Mouse (Mus musculus) forebrain, embryonic 15.5 days (tissue): ENCODE results near the gene Gm4778. TPM values are rescaled to one million over a fixed set of nuclear protein-coding genes. Genes with fewer than 3 reads are reported as not detected.
"Not testable (repeated sequence)": the region's sequence is repeated elsewhere in the genome, so short reads cannot be mapped to it uniquely, and the experiment has no call there.

Source experiments
- ATAC-seq: fragments of 200-750 bp; cut with Nextera tagmentation; replicated peaks from 2 replicates; pipeline ENCODE4 v1.8.0; 2017; ENCODE audit warnings: mild to moderate bottlenecking, moderate TSS enrichment, moderate library complexity
- H3K27ac ChIP-seq: fragments of 300-500 bp; sonication (generic); replicated peaks from 2 replicates; pipeline ENCODE4 v1.5.1; 2015; ENCODE audit warnings: mild to moderate bottlenecking, inconsistent platforms
- H3K27me3 ChIP-seq: fragments of 300-500 bp; sonication (generic); 2 replicates; pipeline ENCODE4 v1.6.1; 2015; ENCODE audit warnings: inconsistent platforms
- H3K36me3 ChIP-seq: fragments of 300-500 bp; sonication (generic); 2 replicates; pipeline ENCODE4 v1.6.1; 2015; ENCODE audit warnings: mild to moderate bottlenecking, inconsistent platforms
- H3K4me1 ChIP-seq: fragments of 300-500 bp; sonication (generic); 2 replicates; pipeline ENCODE4 v1.6.1; 2015; ENCODE audit warnings: inconsistent platforms
- H3K4me2 ChIP-seq: fragments of 300-500 bp; sonication (generic); replicated peaks from 2 replicates; pipeline ENCODE4 v1.6.1; 2015; ENCODE audit warnings: mild to moderate bottlenecking, inconsistent platforms
- H3K4me3 ChIP-seq: fragments of 300-500 bp; sonication (generic); 2 replicates; pipeline ENCODE4 v1.5.1; 2015; ENCODE audit warnings: mild to moderate bottlenecking, inconsistent platforms
- H3K9ac ChIP-seq: fragments of 300-500 bp; sonication (generic); replicated peaks from 2 replicates; pipeline ENCODE4 v1.6.1; 2015; ENCODE audit warnings: mild to moderate bottlenecking, inconsistent platforms
- H3K9me3 ChIP-seq: fragments of 300-500 bp; sonication (generic); 2 replicates; pipeline ENCODE4 v1.6.1; 2016; ENCODE audit warnings: inconsistent platforms
- WGBS: fragments of 180-500 bp; shearing (Covaris S2); methylation state at CpG from one replicate; pipeline ENCODE4 v1.1.7; 2015; ENCODE audit warnings: mixed read lengths; 5-methylcytosine and 5-hydroxymethylcytosine counted together
- polyA plus RNA-seq: library from polyadenylated mRNA; unstranded; fragments of >200 nt; fragmentation: Nextera tagmentation; extraction: Ambion mirVana; gene quantifications from 2 replicates; pipeline ENCODE4 v1.2.1, GENCODE M21; 2015

The Gm4778 gene
- polyA plus RNA-seq = not detected in 2 replicates

DNA sequence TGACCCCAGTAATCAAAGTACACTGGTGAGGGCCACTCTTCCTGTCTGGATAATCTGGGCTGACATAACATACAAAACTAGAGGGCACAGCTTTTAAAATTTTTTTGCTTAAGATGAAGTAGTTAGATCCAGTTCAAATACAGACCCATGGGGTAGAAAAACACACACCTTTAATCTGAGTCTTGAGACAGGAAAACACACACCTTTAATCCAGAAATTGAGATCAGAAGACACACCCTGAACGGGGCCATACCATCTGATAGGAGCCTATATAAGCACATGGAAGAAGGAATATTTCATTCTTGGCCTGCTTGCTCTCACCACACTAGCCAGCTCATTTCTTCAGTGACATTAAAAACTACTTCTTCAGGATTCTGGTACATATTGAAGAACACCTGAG lies at the start of gene Gm4778:
Gm4778 (plus strand) TSS at position 301 of the 400 bp plus-strand sequence.
- H3K27ac ChIP-seq, H3K4me1 ChIP-seq, H3K9me3 ChIP-seq, H3K9ac ChIP-seq, H3K4me2 ChIP-seq, H3K27me3 ChIP-seq, H3K4me3 ChIP-seq, H3K36me3 ChIP-seq, ATAC-seq: not testable (repeated sequence)
- 88% methylated on average over 1 of the region's 1 CpGs for WGBS

DNA sequence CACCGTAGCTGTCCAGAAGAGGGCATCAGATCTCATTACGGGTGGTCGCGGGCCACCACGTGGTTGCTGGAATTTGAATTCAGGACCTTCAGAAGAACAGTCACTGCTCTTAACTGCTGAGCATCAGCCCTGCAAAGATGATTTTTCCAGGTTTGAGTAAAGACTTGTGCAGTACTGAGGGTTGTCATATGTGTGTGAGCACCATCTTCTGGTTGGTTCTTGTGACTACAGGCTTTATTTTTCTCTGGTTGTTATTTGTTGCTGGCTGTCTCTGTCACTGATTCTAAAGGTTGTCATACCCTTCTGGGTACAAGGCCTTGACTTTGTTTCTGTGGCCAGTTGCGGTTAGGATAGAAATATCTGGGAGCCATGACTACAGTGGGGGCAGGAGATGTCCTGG lies 3.2 kb upstream of the Gm4778 start:
- Histone ChIP-seq H3K9ac (no peak overlapping the region), H3K4me3 (no peak overlapping the region), H3K36me3 (no peaks in the 10 kb centered on the region), H3K27me3 (no peaks in the 10 kb centered on the region), H3K9me3 (no peaks in the 10 kb centered on the region), H3K4me2 (no peak overlapping the region), H3K27ac (no peak overlapping the region), H3K4me1 (no peaks in the 10 kb centered on the region)
- peak; percentile 66; the same call in 1 of the 2 replicates for ATAC-seq
- 56% methylated on average over 6 of the region's 6 CpGs for WGBS

DNA sequence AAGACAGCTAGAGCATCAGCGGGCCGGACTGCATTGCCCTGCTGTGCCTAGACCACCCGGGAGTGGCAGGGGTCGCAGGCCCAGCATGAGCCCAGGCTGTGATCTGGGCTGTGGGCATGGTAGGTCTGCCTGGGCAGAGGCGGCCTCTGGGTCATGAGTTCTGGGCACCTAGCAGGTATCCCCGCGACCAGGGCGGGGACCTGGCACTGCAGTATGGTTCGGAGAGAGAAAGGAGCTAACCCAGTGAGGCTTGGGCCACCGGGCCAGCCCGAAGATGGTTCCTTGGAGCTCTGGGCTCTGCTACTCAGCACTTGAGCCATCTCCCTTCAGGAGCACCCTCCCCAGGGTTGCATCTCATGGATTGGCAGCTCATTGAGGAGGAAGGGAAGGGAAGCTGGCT lies 12.2 kb downstream of the Gm4778 start:
- Histone ChIP-seq H3K9me3 (no peaks in the 10 kb centered on the region), H3K4me1 (no peaks in the 10 kb centered on the region), H3K9ac (no peak overlapping the region), H3K4me2 (no peak overlapping the region), H3K27ac (no peak overlapping the region), H3K4me3 (no peak overlapping the region), H3K27me3 (no peaks in the 10 kb centered on the region), H3K36me3 (no peaks in the 10 kb centered on the region)
- 90% methylated on average over 11 of the region's 11 CpGs for WGBS
- ATAC-seq = no peak

DNA sequence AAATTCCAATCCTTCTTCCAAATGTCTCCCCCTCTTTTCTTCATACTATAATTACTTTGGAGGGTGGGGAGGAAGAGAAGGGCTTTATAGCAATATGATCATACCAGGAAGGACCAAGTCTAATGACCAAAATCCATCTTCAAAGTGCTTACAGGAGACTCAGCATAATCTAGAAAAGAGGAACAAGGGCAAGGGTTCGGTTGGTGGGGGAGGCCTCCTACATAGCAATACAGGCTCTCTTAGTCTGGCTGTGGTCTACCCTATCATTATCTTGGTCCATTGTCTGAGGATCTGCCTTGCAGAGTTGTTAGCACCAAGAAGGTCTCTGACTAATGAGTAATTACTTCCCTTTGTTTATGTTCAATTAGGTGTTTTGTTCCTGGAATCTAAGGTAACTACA lies 41.6 kb downstream of the Gm4778 start:
- H3K4me3 ChIP-seq = no peak overlapping the region
- H3K27ac ChIP-seq = no peak overlapping the region
- H3K36me3 ChIP-seq = no peaks in the 10 kb centered on the region
- H3K9ac ChIP-seq = no peak overlapping the region
- H3K9me3 ChIP-seq = no peaks in the 10 kb centered on the region
- peaks cover 6% of the 10 kb centered on the region; the same call in 1 of the 2 replicates for H3K4me1 ChIP-seq
- no peak overlapping the region for H3K4me2 ChIP-seq
- WGBS = 57% methylated on average over 1 of the region's 1 CpGs
- ATAC-seq = no peak
- H3K27me3 ChIP-seq = no peaks in the 10 kb centered on the region

DNA sequence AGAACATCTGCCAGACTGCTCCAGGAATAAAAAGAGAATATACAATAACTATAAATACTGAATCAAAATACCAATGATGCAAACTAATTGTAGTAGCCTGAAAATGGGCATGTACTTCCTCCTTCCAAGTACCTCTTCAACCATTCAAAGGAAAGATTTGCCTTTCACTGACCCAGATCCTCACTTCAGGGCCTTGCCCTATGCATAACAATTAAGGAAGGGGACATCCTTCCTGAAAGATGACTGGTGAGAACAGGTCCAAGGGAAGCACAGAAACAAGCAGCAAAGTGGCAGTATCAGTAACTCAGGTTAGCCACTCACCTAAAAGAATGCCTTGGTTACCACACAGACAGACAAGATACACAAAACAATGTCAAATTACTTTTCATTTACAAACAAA lies 43.1 kb downstream of the Gm4778 start:
- H3K4me2 ChIP-seq = no peak overlapping the region
- no peaks in the 10 kb centered on the region for H3K9me3 ChIP-seq
- no peak overlapping the region for H3K27ac ChIP-seq
- no peaks in the 10 kb centered on the region for H3K36me3 ChIP-seq
- H3K27me3 ChIP-seq = no peaks in the 10 kb centered on the region
- H3K9ac ChIP-seq = no peak overlapping the region
- ATAC-seq = no peak
- peaks cover 18% of the 10 kb centered on the region; the same call in 1 of the 2 replicates for H3K4me1 ChIP-seq
- H3K4me3 ChIP-seq = no peak overlapping the region

DNA sequence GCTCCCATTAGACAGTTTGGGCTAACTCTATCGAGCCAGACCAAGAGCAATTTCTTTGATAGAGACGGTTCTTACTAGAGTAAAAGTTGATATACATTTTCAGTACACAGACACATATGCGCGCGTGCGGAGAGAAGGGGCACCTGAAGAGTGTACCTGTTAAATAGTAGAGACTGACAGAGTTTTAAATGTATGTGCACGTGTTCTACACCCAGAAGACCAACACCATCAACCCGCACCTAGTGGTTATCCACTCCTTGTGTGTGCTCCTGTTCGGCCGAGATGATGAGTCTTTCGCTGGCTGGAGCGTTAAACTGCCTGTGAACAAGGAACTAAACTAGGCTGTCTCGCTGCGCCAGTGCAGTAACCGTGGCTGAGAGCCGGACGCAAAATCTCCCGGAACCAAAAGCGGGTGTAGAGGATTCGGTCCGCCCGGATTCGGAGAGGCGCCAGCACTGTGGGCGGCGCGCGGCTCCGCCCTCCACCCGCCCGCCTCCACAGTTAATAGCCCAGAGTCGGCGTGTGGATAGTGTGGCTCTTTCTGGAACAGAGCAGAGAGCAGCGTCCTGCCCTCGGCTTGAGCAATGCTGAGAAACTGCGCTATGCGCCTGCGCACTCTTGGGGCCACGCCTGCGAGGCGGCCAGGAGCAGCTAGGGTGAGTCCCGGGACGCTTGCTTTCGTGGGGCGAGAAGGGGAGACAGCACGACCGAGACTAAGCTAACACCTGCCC lies 46.0 kb downstream of the Gm4778 start, which contains the start of gene Them4:
Them4 (plus strand) TSS at position 457 of the 731 bp plus-strand sequence.
- Histone ChIP-seq H3K9ac (peak within 1 kb of the TSS; percentile 60), H3K36me3 (no peaks in the 10 kb centered on the region), H3K27me3 (no peaks in the 10 kb centered on the region), H3K4me2 (peak within 1 kb of the TSS; percentile 63), H3K4me3 (peak within 1 kb of the TSS; percentile 58), H3K9me3 (no peaks in the 10 kb centered on the region), H3K4me1 (peaks cover 18% of the 10 kb centered on the region; the same call in 1 of the 2 replicates), H3K27ac (peak within 1 kb of the TSS; percentile 74)
- WGBS = 2% methylated on average over 47 of the region's 47 CpGs
- ATAC-seq = peak; percentile 99

DNA sequence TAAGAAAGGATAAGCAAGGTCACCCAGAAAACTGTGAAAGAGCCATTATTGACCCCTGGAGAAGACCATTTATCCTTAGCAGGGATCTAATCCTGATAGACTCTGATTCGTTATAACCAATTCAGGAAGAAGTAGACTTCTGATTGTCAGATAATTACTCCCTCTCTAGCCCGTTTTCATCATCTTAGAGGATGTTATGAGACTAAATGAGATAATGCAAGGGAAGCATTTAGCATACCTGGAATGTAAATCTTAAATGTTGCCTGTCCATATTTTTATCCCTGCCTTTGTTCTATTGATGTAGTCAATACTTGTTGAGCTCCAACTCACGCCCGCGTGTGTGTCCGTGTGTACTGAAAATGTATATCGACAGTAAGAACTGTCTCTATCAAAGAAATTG lies 46.7 kb downstream of the Gm4778 start:
- ATAC-seq = peak; percentile 7; the same call in 1 of the 2 replicates
- Histone ChIP-seq H3K27me3 (no peaks in the 10 kb centered on the region), H3K4me1 (peaks cover 18% of the 10 kb centered on the region; the same call in 1 of the 2 replicates), H3K4me3 (peak overlapping the region; percentile 58), H3K36me3 (no peaks in the 10 kb centered on the region), H3K9ac (peak overlapping the region; percentile 60), H3K9me3 (no peaks in the 10 kb centered on the region), H3K27ac (peak overlapping the region; percentile 74), H3K4me2 (peak overlapping the region; percentile 63)
- WGBS = 48% methylated on average over 7 of the region's 7 CpGs

DNA sequence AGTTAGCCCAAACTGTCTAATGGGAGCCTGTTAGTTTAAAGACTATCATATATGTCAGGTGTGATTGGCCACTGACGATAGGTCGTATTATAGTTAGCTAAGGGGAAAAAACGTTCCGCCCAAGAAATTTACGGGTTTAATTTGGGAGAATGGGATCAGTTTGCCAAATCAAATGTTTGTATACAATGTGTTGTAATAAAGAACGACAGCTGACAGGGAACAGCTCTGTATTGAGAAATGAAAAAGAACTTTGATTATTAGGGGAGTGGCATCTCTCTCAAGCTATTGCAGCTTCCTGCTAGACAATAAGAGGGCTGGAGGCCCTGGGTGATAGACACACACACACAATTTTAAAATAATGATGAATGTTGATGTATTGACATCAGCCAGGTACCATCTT lies 47.1 kb downstream of the Gm4778 start:
- Histone ChIP-seq H3K27ac (no peak overlapping the region), H3K27me3 (no peaks in the 10 kb centered on the region), H3K4me1 (peaks cover 18% of the 10 kb centered on the region; the same call in 1 of the 2 replicates), H3K36me3 (no peaks in the 10 kb centered on the region), H3K9ac (peak overlapping the region; percentile 60), H3K9me3 (no peaks in the 10 kb centered on the region), H3K4me3 (peak overlapping the region; percentile 58), H3K4me2 (peak overlapping the region; percentile 63)
- no peak for ATAC-seq
- WGBS = 79% methylated on average over 6 of the region's 6 CpGs

DNA sequence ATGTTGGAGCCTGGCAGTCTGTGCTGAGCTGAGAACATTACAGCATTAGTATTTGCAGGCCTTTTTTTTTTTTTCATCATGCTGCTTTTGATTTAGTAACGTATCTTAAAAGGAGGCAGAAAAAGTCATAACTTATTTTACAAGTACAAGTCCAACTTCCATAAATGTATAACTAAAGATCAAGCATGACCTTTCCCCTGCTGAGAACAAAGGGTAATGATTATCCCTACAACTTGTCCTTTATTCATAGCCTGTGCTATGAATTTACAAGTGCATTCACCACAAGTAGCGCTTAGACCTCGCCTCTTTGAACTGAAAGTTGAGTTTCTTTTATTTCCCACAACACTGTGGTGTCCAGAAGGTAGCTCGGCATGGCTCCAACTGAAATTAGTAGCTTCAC lies 47.5 kb downstream of the Gm4778 start:
- no peak overlapping the region for H3K9ac ChIP-seq
- 0 out of 2 replicates have a peak overlapping the region, but pooled peaks have one; percentile 63 for H3K4me2 ChIP-seq
- no peak for ATAC-seq
- peaks cover 18% of the 10 kb centered on the region; the same call in 1 of the 2 replicates for H3K4me1 ChIP-seq
- no peaks in the 10 kb centered on the region for H3K27me3 ChIP-seq
- no peaks in the 10 kb centered on the region for H3K9me3 ChIP-seq
- WGBS = 84% methylated on average over 4 of the region's 4 CpGs
- H3K4me3 ChIP-seq = peak overlapping the region; percentile 58
- H3K36me3 ChIP-seq = no peaks in the 10 kb centered on the region
- H3K27ac ChIP-seq = no peak overlapping the region

Other genes starting within 250 kb of the Gm4778 start
- gene Gm9125, start 209.2 kb upstream of the Gm4778 start, polyA plus RNA-seq = not detected in 2 replicates
- gene Gm10697, start 191.4 kb upstream of the Gm4778 start, polyA plus RNA-seq = not detected in 2 replicates
- gene Gm10696, start 85.8 kb upstream of the Gm4778 start, polyA plus RNA-seq = not detected in 2 replicates
- gene Gm5286, start 67.3 kb upstream of the Gm4778 start, polyA plus RNA-seq = not detected in 2 replicates
- 32.1 and 34.1 TPM in 2 replicates for gene Them4, start 46.1 kb downstream of the Gm4778 start, polyA plus RNA-seq
- gene Them5, start 78.1 kb downstream of the Gm4778 start, polyA plus RNA-seq = 0.78 and 1.1 TPM in 2 replicates
- 1.3 and 1.7 TPM in 2 replicates for gene C2cd4d, start 98.4 kb downstream of the Gm4778 start, polyA plus RNA-seq
- 1.0 and 1.2 TPM in 2 replicates for gene Rorc, start 108.8 kb downstream of the Gm4778 start, polyA plus RNA-seq
- 0.97 and 1.0 TPM in 2 replicates for gene Lingo4, start 134.5 kb downstream of the Gm4778 start, polyA plus RNA-seq
- gene Tdrkh, start 149.2 kb downstream of the Gm4778 start, polyA plus RNA-seq = 65.3 and 65.9 TPM in 2 replicates
- gene Mrpl9, start 179.3 kb downstream of the Gm4778 start, polyA plus RNA-seq = 61.7 and 62.7 TPM in 2 replicates
- gene Oaz3, start 179.9 kb downstream of the Gm4778 start, polyA plus RNA-seq = 1.6 and 1.7 TPM in 2 replicates
- gene Celf3, start 214.3 kb downstream of the Gm4778 start, polyA plus RNA-seq = 331 and 337 TPM in 2 replicates
- gene Riiad1, start 216.3 kb downstream of the Gm4778 start, polyA plus RNA-seq = 14.1 and 18.0 TPM in 2 replicates